In genomic region chr2:51372771-51373170, GRCm38 (mm10) we compare ENCODE assay signal across 24 mouse cellular contexts.
A peak's percentile ranks its signal among the peaks of the same experiment; 100 is the strongest.
DNase-seq lines count a peak whose midpoint lies in the region; ATAC-seq and TF ChIP-seq lines count a peak whose summit lies in the region.
"Had no signal": no experiment of that assay in that cellular context is flagged by ENCODE, and none has a peak within 500 bp of the region (broad histone marks: within the 10 kb centered on the region; RNA-seq: fewer than 3 reads in every experiment).

No protein-coding gene starts in this region.

- H3K9me3 ChIP-seq in lung, embryonic 16.5 days (ENCODE audit: control insufficient read depth, low read length): no peaks in the 10 kb centered on the region
- H3K9me3 ChIP-seq in hindbrain, embryonic 10.5 days: no peaks in the 10 kb centered on the region
- H3K9me3 ChIP-seq: forebrain, embryonic 10.5 days; forebrain, embryonic 13.5 days; hindbrain, embryonic 13.5 days had no signal

- TF ChIP-seq POLR2A in liver, adult 2 months (IDR thresholded peaks at IDR 0.05; ENCODE audit: extremely low read depth, insufficient read depth, low read length): no peak

- no peaks in the 10 kb centered on the region for H3K79me2 ChIP-seq in liver, adult 2 months (ENCODE audit: control insufficient read depth, insufficient read depth, low read length)

- H3K9ac ChIP-seq in liver, adult 2 months (ENCODE audit: low read depth, low read length): no peak overlapping the region
- no peak overlapping the region for H3K9ac ChIP-seq in lung, embryonic 16.5 days (ENCODE audit: low read length)
- H3K9ac ChIP-seq: forebrain, embryonic 13.5 days; hindbrain, embryonic 13.5 days had no signal

- 69% methylated on average over 3 of the region's 3 CpGs for WGBS in liver, adult 2 months
- 33% methylated on average over 3 of the region's 3 CpGs for WGBS in lung, embryonic 16.5 days
- 86% methylated on average over 3 of the region's 3 CpGs for WGBS in hindbrain, embryonic 10.5 days

- H3K27ac ChIP-seq in liver, adult 2 months (replicated peaks; ENCODE audit: insufficient read depth, low read depth, low read length): no peak overlapping the region
- H3K27ac ChIP-seq in lung, embryonic 16.5 days (ENCODE audit: low read length): no peak overlapping the region
- H3K27ac ChIP-seq in hindbrain, embryonic 10.5 days: no peak overlapping the region
- H3K27ac ChIP-seq: forebrain, embryonic 10.5 days; forebrain, embryonic 13.5 days; hindbrain, embryonic 13.5 days had no signal

- peak; percentile 19 for DNase-seq in liver, adult 2 months (ENCODE audit: extremely low read depth, low read depth, low spot score)
- no peak for DNase-seq in liver
- DNase-seq in lung, postnatal 4 days: no peak
- no peak for DNase-seq in hindbrain, embryonic 10.5 days (ENCODE audit: low spot score)
- DNase-seq: adrenal gland, postnatal 10 days; adrenal gland, postnatal 36 days; B cell, adult 2 months; cerebellum, adult 18-20 months; cerebellum, adult 9-10 months; cerebellum, postnatal 14 days; gastrocnemius, postnatal 10 days; gastrocnemius, postnatal 36 days; heart, adult 11 months had no signal

- H3K4me1 ChIP-seq in liver, adult 2 months (ENCODE audit: control insufficient read depth, insufficient read depth, low read length): no peaks in the 10 kb centered on the region
- no peaks in the 10 kb centered on the region; the same call in none of the 2 replicates for H3K4me1 ChIP-seq in lung, embryonic 16.5 days (replicated peaks; ENCODE audit: control insufficient read depth, insufficient read depth, low read length)
- H3K4me1 ChIP-seq in hindbrain, embryonic 10.5 days (replicated peaks): no peaks in the 10 kb centered on the region
- H3K4me1 ChIP-seq: forebrain, embryonic 10.5 days; forebrain, embryonic 13.5 days; hindbrain, embryonic 13.5 days had no signal

- H3K36me3 ChIP-seq in liver, adult 2 months (ENCODE audit: control insufficient read depth, insufficient read depth, low read length): no peaks in the 10 kb centered on the region
- no peaks in the 10 kb centered on the region for H3K36me3 ChIP-seq in lung, embryonic 16.5 days (ENCODE audit: control insufficient read depth, insufficient read depth, low read length)
- H3K36me3 ChIP-seq in hindbrain, embryonic 10.5 days: no peaks in the 10 kb centered on the region
- H3K36me3 ChIP-seq: forebrain, embryonic 10.5 days; G1E; hindbrain, embryonic 13.5 days had no signal

- ATAC-seq in lung, embryonic 16.5 days (ENCODE audit: low read depth): peak; percentile 62; the same call in 1 of the 2 replicates
- peak; percentile 42; the same call in 1 of the 2 replicates for ATAC-seq in granulocyte monocyte progenitor cell, adult 5-6 weeks (replicated peaks; ENCODE audit: poor library complexity, severe bottlenecking)
- ATAC-seq: forebrain, embryonic 13.5 days; forebrain, embryonic 16.5 days; hindbrain, embryonic 16.5 days; Patski had no signal

- H3K27me3 ChIP-seq in liver, adult 2 months (ENCODE audit: control insufficient read depth, insufficient read depth, low read length): no peaks in the 10 kb centered on the region
- no peaks in the 10 kb centered on the region for H3K27me3 ChIP-seq in lung, embryonic 16.5 days (ENCODE audit: control insufficient read depth, insufficient read depth, low read depth, low read length)
- no peaks in the 10 kb centered on the region for H3K27me3 ChIP-seq in hindbrain, embryonic 10.5 days (ENCODE audit: insufficient read depth, poor library complexity, severe bottlenecking)
- H3K27me3 ChIP-seq: CH12.LX; forebrain, embryonic 13.5 days; hindbrain, embryonic 13.5 days; Patski had no signal

- no peak overlapping the region for H3K4me2 ChIP-seq in lung, embryonic 16.5 days (ENCODE audit: low read depth, low read length)
- H3K4me2 ChIP-seq: forebrain, embryonic 13.5 days; heart, embryonic 11.5 days; hindbrain, embryonic 13.5 days had no signal

- no peak overlapping the region for H3K4me3 ChIP-seq in liver, adult 2 months (ENCODE audit: insufficient read depth, low read depth, low read length)
- no peak overlapping the region for H3K4me3 ChIP-seq in lung, embryonic 16.5 days (ENCODE audit: low read length)
- H3K4me3 ChIP-seq in hindbrain, embryonic 10.5 days: no peak overlapping the region
- H3K4me3 ChIP-seq: forebrain, embryonic 10.5 days; forebrain, embryonic 13.5 days; hindbrain, embryonic 13.5 days had no signal

- TF ChIP-seq CTCF in liver, adult 2 months (IDR thresholded peaks at IDR 0.05; ENCODE audit: low read depth, low read length): no peak
